Mouse (Mus musculus) kidney, postnatal 25 days (tissue): ENCODE data around the gene Pitpna.
"Not testable (repeated sequence)": the region's sequence is repeated elsewhere in the genome, so short reads cannot be mapped to it uniquely, and the experiment has no call there.

Experiments
- DNase-seq, 2 experiments: peaks; one replicate each; pipeline ENCODE4 v3.0.0; 2021; ENCODE audit warnings: mixed read lengths in 2 of 2

Pitpna gene

GRCm38 (mm10) chr11:75587493-75588284 is at the start of gene Pitpna:
Gene Pitpna, plus strand, starts transcription at chr11:75588097.
- DNase-seq, result peak; percentile 97 to 98

- no peak for DNase-seq
Observed at GRCm38 (mm10) chr11:75538184-75538969, 49.5 kb upstream of the Pitpna start.

GRCm38 (mm10) chr11:75538970-75539299 is 49.0 kb upstream of the Pitpna start:
- no peak for DNase-seq

GRCm38 (mm10) chr11:75540209-75540608 is 47.7 kb upstream of the Pitpna start:
- DNase-seq, result no peak

- peak in 1 of 2 experiments; percentile 71 for DNase-seq
Observed at GRCm38 (mm10) chr11:75540710-75541581, 47.0 kb upstream of the Pitpna start.

- no peak for DNase-seq
Observed at GRCm38 (mm10) chr11:75544713-75545112, 43.2 kb upstream of the Pitpna start.

- DNase-seq, result no peak
Observed at GRCm38 (mm10) chr11:75546057-75546456, 41.8 kb upstream of the Pitpna start.

GRCm38 (mm10) chr11:75549658-75550111 is 38.2 kb upstream of the Pitpna start:
- peak; percentile 58 to 74 for DNase-seq

GRCm38 (mm10) chr11:75550200-75550946 is 37.5 kb upstream of the Pitpna start:
- peak in 1 of 2 experiments; percentile 60 for DNase-seq

GRCm38 (mm10) chr11:75551321-75551720 is 36.6 kb upstream of the Pitpna start:
- DNase-seq, result peak; percentile 68 to 89

- DNase-seq, result peak in 1 of 2 experiments; percentile 56
Observed at GRCm38 (mm10) chr11:75551961-75552441, 35.9 kb upstream of the Pitpna start.

GRCm38 (mm10) chr11:75552906-75553482 is 34.9 kb upstream of the Pitpna start:
- DNase-seq, result no peak

GRCm38 (mm10) chr11:75556006-75556405 is 31.9 kb upstream of the Pitpna start:
- DNase-seq, result not testable (repeated sequence)

- DNase-seq, result peak in 1 of 2 experiments; percentile 62
Observed at GRCm38 (mm10) chr11:75557142-75557541, 30.8 kb upstream of the Pitpna start.

- no peak for DNase-seq
Observed at GRCm38 (mm10) chr11:75558101-75558500, 29.8 kb upstream of the Pitpna start.

- no peak for DNase-seq
Observed at GRCm38 (mm10) chr11:75559870-75560504, 27.9 kb upstream of the Pitpna start.

- DNase-seq, result no peak
Observed at GRCm38 (mm10) chr11:75560530-75561409, 27.1 kb upstream of the Pitpna start.

- DNase-seq, result no peak
Observed at GRCm38 (mm10) chr11:75561410-75561791, 26.5 kb upstream of the Pitpna start.

GRCm38 (mm10) chr11:75562840-75563239 is 25.1 kb upstream of the Pitpna start:
- no peak for DNase-seq
